In the genomic region with DNA sequence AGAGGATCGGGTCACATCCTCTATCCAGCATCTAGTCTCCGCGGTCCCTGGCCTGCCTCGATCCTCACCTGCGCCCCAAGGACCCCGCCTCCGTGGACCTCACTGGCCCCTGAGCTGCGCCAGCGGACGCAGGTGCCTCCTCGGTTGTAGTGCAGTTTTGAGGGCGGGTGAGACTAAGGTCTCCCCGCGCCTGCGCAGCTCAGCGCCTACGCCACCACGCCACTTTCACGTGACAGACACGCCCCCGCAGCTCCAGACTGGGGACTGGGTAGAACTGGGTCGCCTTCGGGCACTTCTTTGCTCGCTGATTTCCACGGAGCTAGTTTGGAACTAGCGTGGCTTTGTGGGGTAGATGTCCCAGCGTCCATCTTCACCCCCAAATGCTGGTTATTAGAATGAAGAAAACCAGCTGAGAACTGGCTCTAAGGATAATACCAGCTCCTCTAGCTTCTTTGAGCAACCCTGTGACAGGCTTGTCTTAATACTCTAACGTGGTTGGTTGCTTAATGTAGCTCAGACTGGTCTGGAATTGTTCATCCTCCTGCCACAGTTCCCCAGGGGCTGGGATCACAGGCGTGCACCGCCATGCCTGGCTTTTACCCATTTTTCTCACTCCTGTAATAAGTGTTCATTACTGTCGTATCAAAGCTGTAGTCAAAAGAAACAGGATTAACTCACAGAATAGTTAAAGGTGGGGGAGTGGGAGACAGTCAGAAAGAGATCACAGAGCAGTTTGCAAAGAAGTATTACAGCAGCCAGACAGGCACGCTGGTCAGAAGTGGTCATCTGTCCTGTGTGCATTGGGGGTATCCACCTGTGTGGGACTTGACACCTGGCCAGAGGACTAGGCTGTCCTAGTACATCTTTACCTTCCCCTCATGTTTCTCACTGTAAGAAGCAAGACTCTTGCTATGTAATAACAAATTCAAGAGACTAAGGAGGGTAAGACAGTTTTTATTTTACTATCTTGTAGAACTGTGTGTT, we compare ENCODE assay signal across 8 mouse cellular contexts. TPM values are rescaled to one million over a fixed set of nuclear protein-coding genes. Genes with fewer than 3 reads are reported as not detected.
DNase-seq lines count a peak whose midpoint lies in the region; ATAC-seq and TF ChIP-seq lines count a peak whose summit lies in the region.

A gene (minus strand): TSS at position 159 of the 984 bp plus-strand sequence.

- no peaks in the 10 kb centered on the region for H3K27me3 ChIP-seq in neural tube, embryonic 15.5 days (replicated peaks)

- H3K27ac ChIP-seq in layer of hippocampus, adult 2 months = peak within 1 kb of the TSS; percentile 95
- H3K27ac ChIP-seq in neural tube, embryonic 15.5 days (replicated peaks) = peak within 1 kb of the TSS; percentile 89

- ATAC-seq in neural tube, embryonic 15.5 days (ENCODE audit: low FRiP score) = peak; percentile 99

- H3K9ac ChIP-seq in neural tube, embryonic 15.5 days (replicated peaks) = peak within 1 kb of the TSS; percentile 81

- H3K4me1 ChIP-seq in lung, adult 2 months (ENCODE audit: control insufficient read depth, insufficient read depth, low read length) = peaks cover 2% of the 10 kb centered on the region; the same call in 1 of the 2 replicates
- H3K4me1 ChIP-seq in neural tube, embryonic 15.5 days = peaks cover 19% of the 10 kb centered on the region

- WGBS in lung, adult 2 months = 4% methylated on average over 32 of the region's 32 CpGs
- WGBS in neural tube, embryonic 15.5 days = 5% methylated on average over 32 of the region's 32 CpGs

- no peaks in the 10 kb centered on the region for H3K9me3 ChIP-seq in neural tube, embryonic 15.5 days (replicated peaks)

- no peaks in the 10 kb centered on the region for H3K36me3 ChIP-seq in neural tube, embryonic 15.5 days

- DNase-seq in MEL-GATA-1-ER (ENCODE audit: extremely low read depth, low read depth) = peak; percentile 69
- DNase-seq in cerebellum, adult 8-10 months = peak; percentile 90
- peak; percentile 87 for DNase-seq in forelimb bud, embryonic 11.5 days (ENCODE audit: low read depth, low spot score)
- DNase-seq in heart, postnatal 4 days = peak; percentile 87
- DNase-seq in layer of hippocampus, adult 2 months (ENCODE audit: low spot score in 2 of 2) = peak; percentile 93
- DNase-seq in lung, adult 2 months = peak; percentile 85
- peak; percentile 93 for DNase-seq in testis, postnatal 10 days (ENCODE audit: low spot score)

- TF ChIP-seq CTCF in layer of hippocampus, adult 2 months (conservative IDR thresholded peaks at IDR 0.05) = no peak; the same call in 1 of the 2 replicates
- no peak for TF ChIP-seq CTCF in lung, adult 2 months (IDR thresholded peaks at IDR 0.05; ENCODE audit: insufficient read depth, low read length)

- peak within 1 kb of the TSS; percentile 71 for H3K4me3 ChIP-seq in layer of hippocampus, adult 2 months
- peak within 1 kb of the TSS; percentile 72 for H3K4me3 ChIP-seq in lung, adult 2 months (replicated peaks; ENCODE audit: extremely low read depth, low read depth, low read length)
- peak within 1 kb of the TSS; percentile 74 for H3K4me3 ChIP-seq in neural tube, embryonic 15.5 days (replicated peaks)

- peak; percentile 60; the same call in 1 of the 2 replicates for TF ChIP-seq POLR2A in lung, adult 2 months (IDR thresholded peaks at IDR 0.05; ENCODE audit: borderline replicate concordance, extremely low read depth, low read depth, low read length)

- peak within 1 kb of the TSS; percentile 77 for H3K4me2 ChIP-seq in neural tube, embryonic 15.5 days

RNA-seq across cellular contexts. Expression of the gene that starts here (rescaled TPM):
- 10 to 100 TPM; 15.3 to 17.3 TPM for total RNA-seq in heart, postnatal 4 days (2021)
- 100 to 1,000 TPM; 154 to 159 TPM for total RNA-seq in layer of hippocampus, adult 2 months (2021)
- 12.6 and 12.8 TPM in 2 replicates for polyA plus RNA-seq in lung, adult 2 months (2012; rRNA removed)
- 93.2 and 96.7 TPM in 2 replicates for polyA plus RNA-seq in neural tube, embryonic 15.5 days (2015; fragmentation: Nextera tagmentation; extraction: Ambion mirVana)

Comparison
In these comparisons a context has a peak if more than half of its experiments do, and no peak if none do; other contexts are left out.
1. Peak in every context shown above with its lines: DNase-seq, ATAC-seq, H3K4me3 ChIP-seq and H3K27ac ChIP-seq.
2. RNA of the gene that starts here (total RNA-seq): 154 to 159 TPM in layer of hippocampus, adult 2 months; 15.3 to 17.3 TPM in heart, postnatal 4 days; every median in the first group is over 4 times any median in the second.